Mouse (Mus musculus): ENCODE results near the gene Smurf2. TPM values are rescaled to one million over a fixed set of nuclear protein-coding genes. Genes with fewer than 3 reads are reported as not detected.

The Smurf2 gene
- polyA plus RNA-seq, 1 experiment from 2014 or later, result 20.7 TPM

- peak; percentile 54 for DNase-seq (ENCODE audit: low spot score)
- H3K4me2 ChIP-seq (ENCODE audit: low read depth, low read length), result no peak overlapping the region
- H3K9me3 ChIP-seq (ENCODE audit: control insufficient read depth, low read length), result no peaks in the 10 kb centered on the region
- no peak; the same call in 1 of the 2 replicates for ATAC-seq (ENCODE audit: low read depth)
- WGBS, result 51% methylated on average over 4 of the region's 4 CpGs
- H3K27me3 ChIP-seq (replicated peaks; ENCODE audit: control insufficient read depth, insufficient read depth, low read length), result no peaks in the 10 kb centered on the region
- H3K27ac ChIP-seq (replicated peaks; ENCODE audit: low read depth, low read length), result no peak overlapping the region
- 0 out of 2 replicates have a peak overlapping the region, but pooled peaks have one; percentile 9 for H3K9ac ChIP-seq (ENCODE audit: low read depth, low read length)
- peaks cover 83% of the 10 kb centered on the region for H3K36me3 ChIP-seq (ENCODE audit: control insufficient read depth, insufficient read depth, low read length)
- no peak overlapping the region for H3K4me3 ChIP-seq (ENCODE audit: low read depth, low read length)
- no peaks in the 10 kb centered on the region; the same call in 1 of the 2 replicates for H3K4me1 ChIP-seq (ENCODE audit: control insufficient read depth, insufficient read depth, low read length)
Observed at GRCm38 (mm10) chr11:106820972-106821371, 99.5 kb downstream of the Smurf2 start.

- 69% methylated on average over 6 of the region's 6 CpGs for WGBS
Observed at GRCm38 (mm10) chr11:106820252-106820651, 100.3 kb downstream of the Smurf2 start.

GRCm38 (mm10) chr11:106819595-106819994, 100.9 kb downstream of the Smurf2 start:
- WGBS, result 84% methylated on average over 9 of the region's 9 CpGs
- no peaks in the 10 kb centered on the region; the same call in 1 of the 2 replicates for H3K4me1 ChIP-seq (ENCODE audit: control insufficient read depth, insufficient read depth, low read length)
- no peak for DNase-seq (ENCODE audit: low spot score)
- no peaks in the 10 kb centered on the region for H3K27me3 ChIP-seq (replicated peaks; ENCODE audit: control insufficient read depth, insufficient read depth, low read length)
- ATAC-seq (ENCODE audit: low read depth), result no peak
- no peak overlapping the region for H3K9ac ChIP-seq (ENCODE audit: low read depth, low read length)
- H3K36me3 ChIP-seq (ENCODE audit: control insufficient read depth, insufficient read depth, low read length), result peaks cover 86% of the 10 kb centered on the region
- no peaks in the 10 kb centered on the region for H3K9me3 ChIP-seq (ENCODE audit: control insufficient read depth, low read length)
- no peak overlapping the region for H3K4me3 ChIP-seq (ENCODE audit: low read depth, low read length)
- H3K27ac ChIP-seq (replicated peaks; ENCODE audit: low read depth, low read length), result no peak overlapping the region
- no peak overlapping the region for H3K4me2 ChIP-seq (ENCODE audit: low read depth, low read length)

More at GRCm38 (mm10) chr11:106820252-106820651, 100.3 kb downstream of the Smurf2 start:
- H3K4me2 ChIP-seq (ENCODE audit: low read depth, low read length), result no peak overlapping the region
- H3K4me3 ChIP-seq (ENCODE audit: low read depth, low read length), result no peak overlapping the region
- no peak overlapping the region for H3K27ac ChIP-seq (replicated peaks; ENCODE audit: low read depth, low read length)
- H3K9me3 ChIP-seq (ENCODE audit: control insufficient read depth, low read length), result no peaks in the 10 kb centered on the region
- no peaks in the 10 kb centered on the region for H3K27me3 ChIP-seq (replicated peaks; ENCODE audit: control insufficient read depth, insufficient read depth, low read length)
- peaks cover 84% of the 10 kb centered on the region for H3K36me3 ChIP-seq (ENCODE audit: control insufficient read depth, insufficient read depth, low read length)
- H3K4me1 ChIP-seq (ENCODE audit: control insufficient read depth, insufficient read depth, low read length), result no peaks in the 10 kb centered on the region; the same call in 1 of the 2 replicates
- ATAC-seq (ENCODE audit: low read depth) (no peak), DNase-seq (ENCODE audit: low spot score) (no peak)
- H3K9ac ChIP-seq (ENCODE audit: low read depth, low read length), result no peak overlapping the region

GRCm38 (mm10) chr11:106818341-106818740, 102.2 kb downstream of the Smurf2 start:
- Histone ChIP-seq H3K4me1 (ENCODE audit: control insufficient read depth, insufficient read depth, low read length) (no peaks in the 10 kb centered on the region; the same call in 1 of the 2 replicates), H3K36me3 (ENCODE audit: control insufficient read depth, insufficient read depth, low read length) (peaks cover 87% of the 10 kb centered on the region), H3K9ac (ENCODE audit: low read depth, low read length) (no peak overlapping the region), H3K4me2 (ENCODE audit: low read depth, low read length) (no peak overlapping the region), H3K27ac (replicated peaks; ENCODE audit: low read depth, low read length) (no peak overlapping the region; the same call in 1 of the 2 replicates), H3K4me3 (ENCODE audit: low read depth, low read length) (no peak overlapping the region), H3K27me3 (replicated peaks; ENCODE audit: control insufficient read depth, insufficient read depth, low read length) (no peaks in the 10 kb centered on the region), H3K9me3 (ENCODE audit: control insufficient read depth, low read length) (no peaks in the 10 kb centered on the region)
- peak; percentile 69; the same call in 1 of the 2 replicates for ATAC-seq (ENCODE audit: low read depth)
- WGBS, result 44% methylated on average over 9 of the region's 9 CpGs
- DNase-seq (ENCODE audit: low spot score), result peak; percentile 76

- peaks cover 88% of the 10 kb centered on the region for H3K36me3 ChIP-seq (ENCODE audit: control insufficient read depth, insufficient read depth, low read length)
- no peak overlapping the region for H3K9ac ChIP-seq (ENCODE audit: low read depth, low read length)
- H3K4me2 ChIP-seq (ENCODE audit: low read depth, low read length), result no peak overlapping the region
- H3K27ac ChIP-seq (replicated peaks; ENCODE audit: low read depth, low read length), result no peak overlapping the region
- H3K27me3 ChIP-seq (replicated peaks; ENCODE audit: control insufficient read depth, insufficient read depth, low read length), result no peaks in the 10 kb centered on the region
- no peaks in the 10 kb centered on the region for H3K9me3 ChIP-seq (ENCODE audit: control insufficient read depth, low read length)
- H3K4me3 ChIP-seq (ENCODE audit: low read depth, low read length), result no peak overlapping the region
- DNase-seq (ENCODE audit: low spot score), result no peak
- H3K4me1 ChIP-seq (ENCODE audit: control insufficient read depth, insufficient read depth, low read length), result no peaks in the 10 kb centered on the region; the same call in 1 of the 2 replicates
- 77% methylated on average over 6 of the region's 6 CpGs for WGBS
- no peak for ATAC-seq (ENCODE audit: low read depth)
Observed at GRCm38 (mm10) chr11:106817808-106818207, 102.7 kb downstream of the Smurf2 start.

- no peak for ATAC-seq (ENCODE audit: low read depth)
- no peak overlapping the region for H3K4me2 ChIP-seq (ENCODE audit: low read depth, low read length)
- H3K27ac ChIP-seq (replicated peaks; ENCODE audit: low read depth, low read length), result no peak overlapping the region
- no peaks in the 10 kb centered on the region; the same call in 1 of the 2 replicates for H3K4me1 ChIP-seq (ENCODE audit: control insufficient read depth, insufficient read depth, low read length)
- H3K4me3 ChIP-seq (ENCODE audit: low read depth, low read length), result no peak overlapping the region
- no peaks in the 10 kb centered on the region for H3K27me3 ChIP-seq (replicated peaks; ENCODE audit: control insufficient read depth, insufficient read depth, low read length)
- no peaks in the 10 kb centered on the region for H3K9me3 ChIP-seq (ENCODE audit: control insufficient read depth, low read length)
- whole genome bisulfite sequencing, result 79% methylated on average over 3 of the region's 3 CpGs
- H3K36me3 ChIP-seq (ENCODE audit: control insufficient read depth, insufficient read depth, low read length), result peaks cover 88% of the 10 kb centered on the region
- no peak overlapping the region for H3K9ac ChIP-seq (ENCODE audit: low read depth, low read length)
- DNase-seq (ENCODE audit: low spot score), result no peak
Observed at GRCm38 (mm10) chr11:106817156-106817555, 103.4 kb downstream of the Smurf2 start.

GRCm38 (mm10) chr11:106816316-106816715, 104.2 kb downstream of the Smurf2 start:
- WGBS, result 67% methylated on average over 7 of the region's 7 CpGs
- Histone ChIP-seq H3K4me3 (ENCODE audit: low read depth, low read length) (no peak overlapping the region), H3K4me2 (ENCODE audit: low read depth, low read length) (no peak overlapping the region), H3K4me1 (ENCODE audit: control insufficient read depth, insufficient read depth, low read length) (no peaks in the 10 kb centered on the region; the same call in 1 of the 2 replicates), H3K36me3 (ENCODE audit: control insufficient read depth, insufficient read depth, low read length) (peaks cover 94% of the 10 kb centered on the region), H3K9me3 (ENCODE audit: control insufficient read depth, low read length) (no peaks in the 10 kb centered on the region), H3K27ac (replicated peaks; ENCODE audit: low read depth, low read length) (no peak overlapping the region), H3K27me3 (replicated peaks; ENCODE audit: control insufficient read depth, insufficient read depth, low read length) (no peaks in the 10 kb centered on the region), H3K9ac (ENCODE audit: low read depth, low read length) (no peak overlapping the region)
- ATAC-seq (ENCODE audit: low read depth) (peak; percentile 37; the same call in 1 of the 2 replicates), DNase-seq (ENCODE audit: low spot score) (peak; percentile 33)

GRCm38 (mm10) chr11:106815761-106816160, 104.8 kb downstream of the Smurf2 start:
- Histone ChIP-seq H3K4me2 (ENCODE audit: low read depth, low read length) (no peak overlapping the region), H3K9ac (ENCODE audit: low read depth, low read length) (no peak overlapping the region), H3K27me3 (replicated peaks; ENCODE audit: control insufficient read depth, insufficient read depth, low read length) (no peaks in the 10 kb centered on the region), H3K9me3 (ENCODE audit: control insufficient read depth, low read length) (no peaks in the 10 kb centered on the region), H3K36me3 (ENCODE audit: control insufficient read depth, insufficient read depth, low read length) (peaks cover 93% of the 10 kb centered on the region), H3K4me3 (ENCODE audit: low read depth, low read length) (no peak overlapping the region), H3K27ac (replicated peaks; ENCODE audit: low read depth, low read length) (no peak overlapping the region), H3K4me1 (ENCODE audit: control insufficient read depth, insufficient read depth, low read length) (no peaks in the 10 kb centered on the region; the same call in 1 of the 2 replicates)
- WGBS, result 59% methylated on average over 2 of the region's 2 CpGs
- no peak for DNase-seq (ENCODE audit: low spot score)
- ATAC-seq (ENCODE audit: low read depth), result no peak

- no peak overlapping the region for H3K4me3 ChIP-seq (ENCODE audit: low read depth, low read length)
- WGBS, result 93% methylated on average over 2 of the region's 2 CpGs
- ATAC-seq (ENCODE audit: low read depth), result no peak
- no peak for DNase-seq (ENCODE audit: low spot score)
- H3K36me3 ChIP-seq (ENCODE audit: control insufficient read depth, insufficient read depth, low read length), result peaks cover 93% of the 10 kb centered on the region
- H3K27me3 ChIP-seq (replicated peaks; ENCODE audit: control insufficient read depth, insufficient read depth, low read length), result no peaks in the 10 kb centered on the region
- no peak overlapping the region for H3K27ac ChIP-seq (replicated peaks; ENCODE audit: low read depth, low read length)
- no peak overlapping the region for H3K4me2 ChIP-seq (ENCODE audit: low read depth, low read length)
- no peak overlapping the region for H3K9ac ChIP-seq (ENCODE audit: low read depth, low read length)
- no peaks in the 10 kb centered on the region for H3K4me1 ChIP-seq (ENCODE audit: control insufficient read depth, insufficient read depth, low read length)
- H3K9me3 ChIP-seq (ENCODE audit: control insufficient read depth, low read length), result no peaks in the 10 kb centered on the region
Observed at GRCm38 (mm10) chr11:106815331-106815730, 105.2 kb downstream of the Smurf2 start.

Data from embryonic facial prominence, embryonic 14.5 days (tissue).